Mouse (Mus musculus) liver, embryonic 11.5 days (tissue): ENCODE results near the gene Hspa12a. TPM values are rescaled to one million over a fixed set of nuclear protein-coding genes. Genes with fewer than 3 reads are reported as not detected.

Experiments
- ATAC-seq: fragments of 200-750 bp; cut with Nextera tagmentation; replicated peaks from 2 replicates; pipeline ENCODE4 v1.8.0; 2017; ENCODE audit warnings: moderate number of reproducible peaks, mild to moderate bottlenecking, moderate TSS enrichment, moderate library complexity; ENCODE audit not compliant: low FRiP score
- DNase-seq: peaks from one replicate; pipeline ENCODE4 v3.0.0-alpha.2; 2017; ENCODE audit warnings: low spot score
- H3K27ac ChIP-seq: fragments of 300-500 bp; sonication (generic); 2 replicates; pipeline ENCODE4 v1.5.1; 2014; ENCODE audit warnings: mild to moderate bottlenecking, low read depth, low read length, control low read depth
- H3K27me3 ChIP-seq: fragments of 300-500 bp; sonication (generic); replicated peaks from 2 replicates; pipeline ENCODE4 v1.6.1; 2014; ENCODE audit warnings: low read length, mixed read lengths; ENCODE audit not compliant: control insufficient read depth, insufficient read depth
- H3K36me3 ChIP-seq: fragments of 300-500 bp; sonication (generic); 2 replicates; pipeline ENCODE4 v1.6.1; 2014; ENCODE audit warnings: mild to moderate bottlenecking, low read length, moderate library complexity, mixed read lengths; ENCODE audit not compliant: control insufficient read depth, insufficient read depth
- H3K4me1 ChIP-seq: fragments of 300-500 bp; sonication (generic); replicated peaks from 2 replicates; pipeline ENCODE4 v1.6.1; 2014; ENCODE audit warnings: low read length, mixed read lengths; ENCODE audit not compliant: control insufficient read depth, insufficient read depth
- H3K4me2 ChIP-seq: fragments of 300-500 bp; sonication (generic); 2 replicates; pipeline ENCODE4 v1.6.1; 2014; ENCODE audit warnings: mild to moderate bottlenecking, control low read depth, moderate library complexity
- H3K4me3 ChIP-seq: fragments of 300-500 bp; sonication (generic); 2 replicates; pipeline ENCODE4 v1.5.1; 2014; ENCODE audit warnings: low read depth, low read length, control low read depth
- H3K9ac ChIP-seq: fragments of 300-500 bp; sonication (generic); 2 replicates; pipeline ENCODE4 v1.6.1; 2014; ENCODE audit warnings: low read depth, low read length, control low read depth
- H3K9me3 ChIP-seq: fragments of 300-500 bp; sonication (generic); 2 replicates; pipeline ENCODE4 v1.6.1; 2016; ENCODE audit warnings: low read length, inconsistent platforms, mixed read lengths; ENCODE audit not compliant: control insufficient read depth
- WGBS: fragments of 180-500 bp; shearing (Covaris S2); extraction: QIAGEN DNeasy Blood & Tissue Kit; methylation state at CpG from one replicate; pipeline ENCODE4 v1.1.7; 2014; 5-methylcytosine and 5-hydroxymethylcytosine counted together
- polyA plus RNA-seq: library from polyadenylated mRNA; unstranded; fragments of >200 nt; fragmentation: Nextera tagmentation; extraction: Ambion mirVana; gene quantifications from 2 replicates; pipeline ENCODE4 v1.2.1, GENCODE M21; 2014

The Hspa12a gene
- polyA plus RNA-seq, 1 experiment from 2014 or later = 1.5 TPM

DNA sequence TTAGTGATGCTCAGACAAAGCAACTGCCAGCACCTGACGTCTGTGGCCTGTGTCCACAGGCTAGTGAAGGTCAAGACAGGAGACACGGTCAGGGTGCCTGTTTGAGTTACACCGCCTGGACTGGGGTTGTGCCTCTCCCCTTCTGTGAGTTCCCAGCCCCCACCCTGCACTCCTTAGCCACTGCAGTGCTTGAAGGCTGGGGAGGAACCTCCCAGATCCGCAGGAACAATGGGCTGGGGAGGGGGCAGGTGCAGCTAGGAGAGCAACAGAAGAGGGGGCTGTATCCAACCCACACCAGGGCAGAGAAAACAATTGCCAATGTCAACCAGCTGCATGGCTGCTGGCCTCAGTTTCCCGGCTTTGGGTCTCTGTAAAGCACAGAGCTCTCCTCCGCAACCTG is 84.1 kb downstream of the Hspa12a start:
- no peak for ATAC-seq
- 17% methylated on average over 6 of the region's 6 CpGs for WGBS

DNA sequence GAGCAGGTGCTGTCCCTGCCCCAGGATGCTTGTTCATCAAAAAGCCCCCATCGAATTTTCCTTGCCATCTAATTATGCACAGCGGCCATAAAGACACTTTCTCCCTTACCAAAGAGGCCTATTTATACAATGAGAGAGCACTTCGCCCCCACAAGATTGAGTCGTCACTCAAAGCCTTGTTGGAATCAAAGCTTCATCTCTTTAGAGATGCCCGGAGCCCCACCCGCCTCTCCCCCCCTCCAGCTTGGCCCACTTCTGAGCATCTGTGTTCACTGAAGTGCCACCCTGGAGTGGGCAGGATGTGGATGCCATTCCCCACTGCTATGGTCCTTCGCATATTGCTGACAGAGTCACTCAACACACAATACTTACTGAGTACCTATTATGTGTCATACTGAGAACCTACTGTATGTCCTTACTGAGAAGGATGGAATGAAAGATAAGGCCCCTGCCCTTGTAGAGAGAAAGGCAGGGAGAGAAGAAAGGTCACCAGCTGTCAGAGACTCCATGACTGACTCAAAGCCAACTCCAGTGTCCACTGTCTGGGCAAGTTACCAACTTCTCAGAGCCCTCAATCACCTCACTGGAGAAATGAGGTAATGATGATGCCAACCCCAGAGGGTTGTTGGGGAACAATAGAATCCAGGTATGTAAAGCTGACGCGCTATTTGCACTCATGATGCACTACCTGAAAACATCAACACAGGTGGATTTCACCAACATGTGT is 87.2 kb downstream of the Hspa12a start:
- Histone ChIP-seq H3K27ac (no peak overlapping the region), H3K36me3 (no peaks in the 10 kb centered on the region), H3K4me1 (peaks cover 5% of the 10 kb centered on the region), H3K4me2 (no peak overlapping the region), H3K4me3 (no peak overlapping the region), H3K27me3 (peaks cover 14% of the 10 kb centered on the region), H3K9ac (no peak overlapping the region), H3K9me3 (no peaks in the 10 kb centered on the region)
- 82% methylated on average over 9 of the region's 9 CpGs for WGBS
- DNase-seq (no peak), ATAC-seq (no peak)

More for the DNA sequence above, 84.1 kb downstream of the Hspa12a start:
- H3K27ac ChIP-seq = no peak overlapping the region
- H3K4me2 ChIP-seq = peak overlapping the region; percentile 73
- H3K27me3 ChIP-seq = peaks cover 17% of the 10 kb centered on the region
- H3K9ac ChIP-seq = no peak overlapping the region
- DNase-seq = no peak
- H3K36me3 ChIP-seq = no peaks in the 10 kb centered on the region
- H3K4me1 ChIP-seq = peaks cover 5% of the 10 kb centered on the region
- H3K9me3 ChIP-seq = no peaks in the 10 kb centered on the region
- H3K4me3 ChIP-seq = no peak overlapping the region

GRCm38 (mm10) chr19:58854899-58855298 is 88.6 kb downstream of the Hspa12a start:
- ATAC-seq (no peak), DNase-seq (no peak)
- 49% methylated on average over 3 of the region's 3 CpGs for WGBS
- peaks cover 9% of the 10 kb centered on the region for H3K27me3 ChIP-seq
- no peak overlapping the region for H3K9ac ChIP-seq
- H3K9me3 ChIP-seq = no peaks in the 10 kb centered on the region
- no peak overlapping the region for H3K4me3 ChIP-seq
- H3K4me1 ChIP-seq = no peaks in the 10 kb centered on the region; the same call in 1 of the 2 replicates
- no peaks in the 10 kb centered on the region for H3K36me3 ChIP-seq
- H3K4me2 ChIP-seq = no peak overlapping the region
- H3K27ac ChIP-seq = no peak overlapping the region

GRCm38 (mm10) chr19:58853036-58853735 is 90.3 kb downstream of the Hspa12a start:
- ATAC-seq = no peak; the same call in 1 of the 2 replicates
- DNase-seq = no peak
- Histone ChIP-seq H3K9me3 (no peaks in the 10 kb centered on the region), H3K27me3 (no peaks in the 10 kb centered on the region), H3K36me3 (no peaks in the 10 kb centered on the region), H3K27ac (no peak overlapping the region), H3K4me3 (no peak overlapping the region), H3K4me1 (no peaks in the 10 kb centered on the region), H3K4me2 (no peak overlapping the region), H3K9ac (no peak overlapping the region)
- 61% methylated on average over 10 of the region's 10 CpGs for WGBS

- DNase-seq = no peak
- Histone ChIP-seq H3K27me3 (no peaks in the 10 kb centered on the region), H3K4me2 (no peak overlapping the region), H3K27ac (no peak overlapping the region), H3K4me1 (no peaks in the 10 kb centered on the region), H3K9ac (no peak overlapping the region), H3K36me3 (no peaks in the 10 kb centered on the region), H3K4me3 (no peak overlapping the region), H3K9me3 (no peaks in the 10 kb centered on the region)
- no peak for ATAC-seq
- WGBS = 48% methylated on average over 7 of the region's 7 CpGs
Observed at GRCm38 (mm10) chr19:58850719-58851466, 92.6 kb downstream of the Hspa12a start.

DNA sequence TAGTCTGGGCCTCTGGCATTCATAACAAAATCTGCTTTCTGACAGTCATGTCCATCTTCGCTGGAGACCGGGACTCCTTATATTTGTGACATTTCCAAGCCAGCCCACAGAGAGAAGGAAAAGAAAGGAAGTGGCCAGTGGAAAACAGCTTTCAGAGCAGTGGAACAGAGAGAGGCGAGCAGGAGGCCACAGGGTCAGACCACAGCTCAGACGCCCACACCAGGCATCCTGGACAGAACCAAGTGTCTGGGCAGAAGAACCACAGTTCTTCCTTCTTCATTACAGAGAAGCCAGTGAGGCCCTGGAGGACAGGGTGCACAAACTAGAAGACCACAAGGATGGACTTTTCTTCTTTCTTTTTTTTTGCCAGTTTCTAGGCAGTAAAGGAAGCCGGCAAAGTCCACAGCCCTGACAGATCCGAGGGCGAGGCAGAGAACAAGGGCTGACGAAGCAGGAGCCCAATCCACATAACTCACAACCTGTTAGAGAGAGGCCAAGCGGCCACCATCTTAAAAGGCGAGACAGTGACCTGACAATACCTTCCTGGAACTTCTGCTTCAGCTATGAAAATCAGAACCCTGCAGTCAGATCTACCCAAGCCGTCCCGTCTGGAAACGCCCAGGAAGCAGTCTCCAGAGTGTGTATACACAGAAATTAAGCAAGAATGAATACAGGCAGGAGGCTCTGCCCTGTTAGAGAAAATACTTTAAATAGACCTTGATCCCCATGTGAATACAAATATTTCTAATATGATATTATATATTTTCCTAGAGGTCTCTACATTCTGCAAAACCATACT is 93.9 kb downstream of the Hspa12a start:
- no peaks in the 10 kb centered on the region for H3K27me3 ChIP-seq
- H3K4me1 ChIP-seq = no peaks in the 10 kb centered on the region
- no peak overlapping the region for H3K27ac ChIP-seq
- no peak overlapping the region for H3K9ac ChIP-seq
- no peaks in the 10 kb centered on the region for H3K36me3 ChIP-seq
- ATAC-seq = no peak
- H3K9me3 ChIP-seq = no peaks in the 10 kb centered on the region
- no peak overlapping the region for H3K4me2 ChIP-seq
- WGBS = 67% methylated on average over 13 of the region's 13 CpGs
- no peak for DNase-seq
- no peak overlapping the region for H3K4me3 ChIP-seq

GRCm38 (mm10) chr19:58843606-58844005 is 99.8 kb downstream of the Hspa12a start:
- no peak overlapping the region for H3K4me2 ChIP-seq
- no peaks in the 10 kb centered on the region for H3K9me3 ChIP-seq
- ATAC-seq = no peak
- H3K36me3 ChIP-seq = no peaks in the 10 kb centered on the region
- H3K4me1 ChIP-seq = no peaks in the 10 kb centered on the region
- no peaks in the 10 kb centered on the region for H3K27me3 ChIP-seq
- no peak overlapping the region for H3K27ac ChIP-seq
- DNase-seq = no peak
- H3K4me3 ChIP-seq = no peak overlapping the region
- WGBS = 81% methylated on average over 3 of the region's 3 CpGs
- H3K9ac ChIP-seq = no peak overlapping the region

GRCm38 (mm10) chr19:58840721-58841271 is 102.7 kb downstream of the Hspa12a start:
- no peak overlapping the region for H3K9ac ChIP-seq
- no peaks in the 10 kb centered on the region for H3K27me3 ChIP-seq
- no peak overlapping the region for H3K4me3 ChIP-seq
- DNase-seq (no peak), ATAC-seq (no peak)
- H3K36me3 ChIP-seq = no peaks in the 10 kb centered on the region
- H3K4me1 ChIP-seq = no peaks in the 10 kb centered on the region
- WGBS = 84% methylated on average over 5 of the region's 5 CpGs
- no peak overlapping the region for H3K4me2 ChIP-seq
- no peaks in the 10 kb centered on the region for H3K9me3 ChIP-seq
- H3K27ac ChIP-seq = no peak overlapping the region
